Mouse (Mus musculus) embryonic fibroblast, embryonic 13.5 days (primary cell): ENCODE results near the gene Palmd. TPM values are rescaled to one million over a fixed set of nuclear protein-coding genes. Genes with fewer than 3 reads are reported as not detected.

Experiments used
- H3K27ac ChIP-seq: 2 replicates; pipeline ENCODE4 v1.5.1; 2012; ENCODE audit warnings: low read length, control low read depth, inconsistent platforms; ENCODE audit not compliant: insufficient read depth
- H3K4me1 ChIP-seq: 2 replicates; pipeline ENCODE4 v1.6.1; 2011; ENCODE audit warnings: low read length; ENCODE audit not compliant: control insufficient read depth, insufficient read depth
- H3K4me3 ChIP-seq: 2 replicates; pipeline ENCODE4 v1.5.1; 2011; ENCODE audit warnings: mild to moderate bottlenecking, control low read depth, low read length; ENCODE audit not compliant: insufficient read depth
- CTCF ChIP-seq: IDR thresholded peaks from 2 replicates; pipeline ENCODE4 v1.5.1; 2011; ENCODE audit warnings: mild to moderate bottlenecking, control low read depth, low read length, moderate library complexity, borderline replicate concordance; ENCODE audit not compliant: insufficient read depth
- POLR2A ChIP-seq: IDR thresholded peaks from 2 replicates; pipeline ENCODE4 v1.6.1; 2011; ENCODE audit warnings: low read depth, mild to moderate bottlenecking, control low read depth, low read length, moderate library complexity
- polyA plus RNA-seq: library from polyadenylated mRNA; stranded (reverse); fragments of >200 nt; gene quantifications from 2 replicates; pipeline ENCODE4 v1.2.4, GENCODE M21; 2011; ENCODE audit warnings: low read depth; ENCODE audit not compliant: missing spikeins, insufficient read length

Gene Palmd
- polyA plus RNA-seq, 1 experiment, result 6.6 TPM

DNA sequence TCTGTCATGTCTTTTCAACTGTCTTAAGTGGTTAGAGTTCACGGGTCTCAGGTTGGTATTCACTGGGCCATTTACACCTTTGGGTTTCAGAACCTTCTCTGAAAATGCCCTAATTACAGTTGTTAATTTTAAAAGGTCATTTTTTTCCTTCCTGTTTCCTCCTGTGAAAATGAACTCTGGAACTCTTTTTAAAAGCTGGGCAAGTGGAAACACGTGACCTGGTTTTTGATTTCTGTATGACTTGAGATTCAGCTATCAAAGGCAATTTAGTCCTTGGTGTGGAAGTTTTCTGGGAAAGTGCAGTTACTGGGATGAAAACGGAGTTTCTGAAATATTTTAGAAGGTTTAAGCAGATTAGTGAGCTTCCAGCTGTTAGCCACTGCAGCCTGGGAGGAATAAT is 98.4 kb downstream of the Palmd start:
- H3K4me1 ChIP-seq, result peaks cover 2% of the 10 kb centered on the region; the same call in 1 of the 2 replicates
- TF ChIP-seq POLR2A, result no peak
- no peak for TF ChIP-seq CTCF
- no peak overlapping the region for H3K4me3 ChIP-seq
- H3K27ac ChIP-seq, result no peak overlapping the region

Other genes with a start within 250 kb of the Palmd start
- 32.2 and 33.6 TPM in 2 replicates for gene Agl, start 160.8 kb downstream of the Palmd start, polyA plus RNA-seq
- gene Frrs1, start 109.5 kb downstream of the Palmd start, polyA plus RNA-seq, result 32.4 and 45.3 TPM in 2 replicates
- not detected in 2 replicates for gene 4930455H04Rik, start 720 bp downstream of the Palmd start, polyA plus RNA-seq